Mouse (Mus musculus) left cerebral cortex, postnatal 4 days (tissue): ENCODE measurements around the gene Mdm4. TPM values are rescaled to one million over a fixed set of nuclear protein-coding genes. Genes with fewer than 3 reads are reported as not detected.
"Not testable (repeated sequence)": the region's sequence is repeated elsewhere in the genome, so short reads cannot be mapped to it uniquely, and the experiment has no call there.

Experiments
- DNase-seq: peaks from one replicate; pipeline ENCODE4 v3.0.0-alpha.2; 2022
- intact Hi-C: fragments of 180-260 bp; cut with DNase I; formaldehyde crosslinking; loops from one replicate; pipeline ENCODE4 v1.15.1; 2025
- total RNA-seq, 2 experiments: library from RNA; stranded (reverse); gene quantifications; 2 replicates each; pipeline ENCODE4 v1.2.3; 2021

Gene Mdm4
- total RNA-seq, 2 experiments from 2014 or later = 103 to 109 TPM

- intact Hi-C loops = no loop called here
- DNase-seq = no peak
Measured at GRCm38 (mm10) chr1:133054326-133054725, 24.0 kb upstream of the Mdm4 start.

GRCm38 (mm10) chr1:133053034-133053433, 22.7 kb upstream of the Mdm4 start:
- intact Hi-C loops = no loop called here
- no peak for DNase-seq

- intact Hi-C loops = no loop called here
- DNase-seq = no peak
Measured at GRCm38 (mm10) chr1:133051829-133052228, 21.5 kb upstream of the Mdm4 start.

DNA sequence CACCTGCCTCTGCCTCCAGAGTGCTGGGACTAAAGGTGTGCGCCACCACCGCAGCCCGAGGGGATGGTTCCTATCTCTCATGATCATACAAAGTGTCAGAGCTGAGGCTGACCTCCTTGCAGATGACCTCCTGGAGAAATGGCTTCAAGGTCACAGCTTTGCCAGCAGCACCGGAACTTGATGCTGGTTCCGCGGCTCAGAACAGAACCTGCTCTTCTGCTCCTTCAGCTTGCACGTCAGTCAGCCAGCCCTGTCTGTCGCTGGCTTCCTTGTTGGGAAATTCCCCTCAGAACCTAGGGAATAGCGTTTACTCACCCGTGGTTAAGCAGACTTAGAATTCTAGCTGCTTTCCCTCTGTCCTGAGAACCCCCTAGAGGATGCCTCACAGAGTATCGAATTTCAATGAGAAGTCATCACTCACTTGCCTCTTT, 19.7 kb upstream of the Mdm4 start:
- DNase-seq = no peak

GRCm38 (mm10) chr1:133048690-133049089, 18.3 kb upstream of the Mdm4 start:
- DNase-seq = no peak

More for the DNA sequence above, 19.7 kb upstream of the Mdm4 start:
- intact Hi-C loops = no loop called here

GRCm38 (mm10) chr1:133047575-133047974, 17.2 kb upstream of the Mdm4 start:
- intact Hi-C loops = no loop called here
- DNase-seq = no peak

More at GRCm38 (mm10) chr1:133048690-133049089, 18.3 kb upstream of the Mdm4 start:
- intact Hi-C loops = no loop called here

DNA sequence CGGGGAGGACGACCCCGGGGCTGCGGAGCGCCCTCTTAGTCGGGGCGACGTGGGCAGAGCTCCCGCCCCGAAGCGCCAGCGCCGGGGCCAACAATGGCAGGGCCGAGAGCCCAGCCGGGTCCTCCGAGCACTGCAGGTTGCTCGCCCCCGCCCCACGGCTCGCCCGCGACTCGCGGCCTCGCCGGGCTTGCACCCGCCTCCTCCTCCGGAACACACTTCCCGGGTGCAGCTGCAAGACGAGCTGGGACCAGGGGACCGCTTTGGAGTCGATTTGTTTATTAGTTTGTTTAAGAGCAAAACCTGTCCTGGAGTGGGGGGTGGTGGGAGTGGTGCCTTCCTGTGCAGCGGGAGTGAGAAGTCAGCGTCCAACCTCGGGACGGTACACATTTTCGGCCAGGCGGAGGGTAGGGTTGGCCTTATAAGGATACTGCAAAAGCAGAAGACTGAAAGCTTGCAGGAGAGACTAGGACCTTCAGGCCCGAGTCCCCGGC, 16.1 kb upstream of the Mdm4 start:
- DNase-seq = peak; percentile 57
- intact Hi-C loops = no loop called here

DNA sequence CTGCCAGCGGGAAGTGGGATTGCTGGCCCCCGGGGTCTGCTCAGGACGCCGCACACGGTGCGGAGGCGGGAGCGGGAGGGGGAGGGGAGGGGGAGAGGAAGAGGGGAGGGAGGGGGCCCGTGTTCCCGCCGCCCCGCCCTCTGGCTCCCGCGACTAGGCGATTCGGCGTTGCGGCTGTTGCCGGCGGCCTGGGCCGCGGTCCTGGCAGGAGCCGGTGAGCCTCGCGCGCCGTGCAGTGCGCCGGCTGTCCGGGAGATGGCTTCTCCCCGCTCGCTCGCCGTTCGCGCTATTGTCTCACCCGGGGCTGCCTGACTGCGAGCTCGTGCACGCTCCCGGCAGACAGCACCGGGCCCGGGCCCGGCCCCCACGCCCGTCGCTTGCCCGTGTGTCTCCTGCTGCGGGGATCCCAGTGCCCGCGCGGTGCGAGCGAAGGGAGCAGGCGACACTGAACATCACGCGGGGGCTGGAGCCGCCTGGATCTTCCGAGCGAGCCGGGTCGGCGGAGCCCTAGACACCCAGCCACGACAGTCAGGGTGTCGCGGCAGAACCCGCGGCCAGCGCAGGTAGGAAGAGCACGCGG, 15.6 kb upstream of the Mdm4 start:
- intact Hi-C loops = no loop called here
- peak; percentile 83 for DNase-seq

- intact Hi-C loops = no loop called here
- no peak for DNase-seq
Measured at GRCm38 (mm10) chr1:133045011-133045860, 14.9 kb upstream of the Mdm4 start, which contains the start of gene Pik3c2b. Pik3c2b (plus strand) TSS chr1:133045667.

- peak; percentile 45 for DNase-seq
Measured at GRCm38 (mm10) chr1:133039505-133039949, 9.2 kb upstream of the Mdm4 start.

DNA sequence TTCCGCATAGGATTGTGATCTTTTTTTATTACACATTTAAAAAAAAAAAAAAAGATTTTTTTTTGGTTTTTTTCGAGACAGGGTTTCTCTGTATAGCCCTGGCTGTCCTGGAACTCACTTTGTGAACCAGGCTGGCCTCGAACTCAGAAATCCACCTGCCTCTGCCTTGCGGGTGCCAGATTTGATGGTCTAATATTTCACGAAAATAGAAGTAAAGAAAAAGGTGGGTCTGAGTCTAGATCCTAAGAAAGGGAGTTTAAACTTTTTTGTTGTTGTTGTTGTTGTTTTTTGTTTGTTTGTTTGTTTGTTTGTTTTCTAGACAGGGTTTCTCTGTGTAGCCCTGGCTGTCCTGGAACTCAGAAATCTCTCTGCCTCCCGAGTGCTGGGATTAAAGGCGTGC, 4.3 kb upstream of the Mdm4 start:
- intact Hi-C loops = loop anchor here (5.0 kb wide), 1 partner anchor 68 kb away; no protein-coding TSS in a partner anchor
- DNase-seq = not testable (repeated sequence)

More at GRCm38 (mm10) chr1:133039505-133039949, 9.2 kb upstream of the Mdm4 start:
- intact Hi-C loops = loop anchor here (5.0 kb wide), 1 partner anchor 63 kb away; no protein-coding TSS in a partner anchor

- DNase-seq = peak; percentile 51
- intact Hi-C loops = no loop called here
Measured at GRCm38 (mm10) chr1:133034091-133034460, 3.7 kb upstream of the Mdm4 start.

GRCm38 (mm10) chr1:133033316-133034090, 3.1 kb upstream of the Mdm4 start:
- DNase-seq = peak; percentile 42
- intact Hi-C loops = no loop called here

DNA sequence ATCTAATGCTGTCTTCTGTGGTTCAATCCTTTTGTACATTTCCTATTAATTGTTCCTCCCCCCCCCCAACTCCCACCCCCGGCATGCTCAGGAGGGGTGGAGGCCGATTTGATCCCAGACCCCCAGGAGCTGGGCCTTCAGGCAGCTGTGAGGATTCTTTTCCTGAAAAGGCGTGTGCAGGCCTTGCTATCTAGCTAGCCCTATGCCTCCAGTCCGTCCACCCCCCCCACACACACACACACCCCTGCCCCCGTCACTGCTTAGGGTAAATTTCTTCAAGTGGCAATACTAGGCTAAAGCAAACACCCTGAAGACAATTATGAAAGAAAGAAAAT, 2.6 kb upstream of the Mdm4 start:
- intact Hi-C loops = no loop called here
- no peak for DNase-seq

- intact Hi-C loops = no loop called here
- no peak for DNase-seq
Measured at GRCm38 (mm10) chr1:133029744-133030143, 617 bp downstream of the Mdm4 start.

- DNase-seq = no peak
- intact Hi-C loops = no loop called here
Measured at GRCm38 (mm10) chr1:133027980-133028379, 2.4 kb downstream of the Mdm4 start.

GRCm38 (mm10) chr1:133027126-133027525, 3.2 kb downstream of the Mdm4 start:
- intact Hi-C loops = no loop called here
- DNase-seq = no peak

- DNase-seq, intact Hi-C loops: not testable (repeated sequence)
Measured at GRCm38 (mm10) chr1:133025796-133026190, 4.6 kb downstream of the Mdm4 start.

DNA sequence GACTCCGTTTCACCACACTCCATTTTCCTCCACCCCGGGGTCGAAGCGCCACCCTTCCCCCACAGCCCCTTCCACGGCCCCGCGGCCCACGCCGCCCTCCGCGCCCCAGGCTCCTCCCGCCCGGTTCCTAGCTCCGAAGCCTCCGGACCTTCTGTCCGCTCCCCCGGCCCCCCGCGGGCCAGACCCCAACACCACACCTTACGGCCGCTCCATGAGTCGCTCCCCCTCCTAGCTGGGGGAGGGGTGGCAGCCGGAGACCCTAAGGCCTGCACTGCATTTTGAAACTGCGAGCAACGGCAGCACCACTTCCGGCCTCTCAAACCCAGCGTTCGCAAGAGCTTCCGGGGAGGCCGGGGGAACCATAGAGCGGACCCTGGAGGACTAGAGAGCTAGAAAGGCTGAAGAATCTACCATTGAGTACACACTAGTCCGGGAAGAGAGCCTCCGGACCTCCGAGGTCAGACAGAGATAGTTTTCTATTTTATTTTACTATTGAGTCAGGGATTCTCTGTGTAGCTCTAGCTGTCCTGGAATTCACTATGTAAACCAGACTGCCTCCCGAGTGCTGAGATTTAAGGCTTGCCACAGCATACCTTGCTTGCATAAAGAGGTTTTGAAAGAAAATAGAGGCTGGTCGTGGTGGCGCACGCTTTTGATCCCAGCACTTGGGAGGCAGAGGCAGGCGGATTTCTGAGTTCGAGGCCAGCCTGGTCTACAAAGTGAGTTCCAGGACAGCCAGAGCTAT, 5.1 kb downstream of the Mdm4 start:
- peak; percentile 91 for DNase-seq
- intact Hi-C loops = no loop called here

DNA sequence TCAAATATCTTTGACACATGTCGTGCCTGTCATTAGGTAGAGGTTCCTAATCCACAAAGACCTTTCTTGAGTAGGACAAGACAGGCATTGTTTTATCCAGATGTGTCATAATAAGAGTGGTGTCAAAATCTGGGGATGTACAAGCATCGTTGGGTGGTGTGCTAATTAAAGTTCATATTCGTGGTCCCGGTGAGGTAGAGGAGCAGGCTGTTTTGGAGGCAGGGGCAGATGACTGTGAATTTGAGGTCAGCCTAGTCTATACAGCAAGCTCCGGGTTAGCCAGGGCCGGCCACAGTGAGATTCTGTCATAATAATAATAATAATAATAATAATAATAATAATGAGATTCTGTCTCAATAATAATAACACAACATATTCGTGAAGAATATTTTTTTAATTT, 5.9 kb downstream of the Mdm4 start:
- intact Hi-C loops = no loop called here
- no peak for DNase-seq
